Mouse (Mus musculus) lung, adult 2 months (tissue): ENCODE data around the gene Rd3. TPM values are rescaled to one million over a fixed set of nuclear protein-coding genes. Genes with fewer than 3 reads are reported as not detected.

Experiments used
- DNase-seq: peaks from one replicate; pipeline ENCODE4 v3.0.0; 2022
- H3K4me1 ChIP-seq: fragments of 200-500 bp; 2 replicates; pipeline ENCODE4 v1.6.1; 2011; ENCODE audit warnings: low read length; ENCODE audit not compliant: control insufficient read depth, insufficient read depth
- H3K4me3 ChIP-seq: fragments of 200-500 bp; replicated peaks from 2 replicates; pipeline ENCODE3; 2011; ENCODE audit warnings: low read depth, mild to moderate bottlenecking, control low read depth, low read length; ENCODE audit errors: extremely low read depth
- CTCF ChIP-seq: fragments of 200-500 bp; IDR thresholded peaks from 2 replicates; pipeline ENCODE4 v1.5.1; 2011; ENCODE audit warnings: mild to moderate bottlenecking, low read length, control low read depth; ENCODE audit not compliant: insufficient read depth
- POLR2A ChIP-seq: fragments of 200-500 bp; IDR thresholded peaks from 2 replicates; pipeline ENCODE4 v1.6.1; 2011; ENCODE audit warnings: low read depth, mild to moderate bottlenecking, control low read depth, low read length, borderline replicate concordance; ENCODE audit errors: extremely low read depth
- WGBS: fragments of 180-500 bp; shearing (Covaris S2); methylation state at CpG from one replicate; pipeline ENCODE4 v1.1.7; 2018; 5-methylcytosine and 5-hydroxymethylcytosine counted together
- polyA plus RNA-seq: library from polyadenylated mRNA; depleted of rRNA; stranded (reverse); fragments of >200 nt; gene quantifications from 2 replicates; pipeline ENCODE4 v1.2.3, GENCODE M21; 2012

Gene Rd3
- polyA plus RNA-seq, 1 experiment = 3.9 TPM

GRCm38 (mm10) chr1:191946261-191946660, 30.9 kb upstream of the Rd3 start:
- Histone ChIP-seq H3K4me3 (no peak overlapping the region), H3K4me1 (peaks cover 10% of the 10 kb centered on the region)
- DNase-seq = no peak
- 49% methylated on average over 7 of the region's 7 CpGs for WGBS
- TF ChIP-seq CTCF (no peak), POLR2A (peak; percentile 33; the same call in 1 of the 2 replicates)

GRCm38 (mm10) chr1:191946835-191947234, 30.3 kb upstream of the Rd3 start:
- 38% methylated on average over 2 of the region's 2 CpGs for whole genome bisulfite sequencing
- H3K4me3 ChIP-seq = no peak overlapping the region
- TF ChIP-seq CTCF (no peak), POLR2A (no peak)
- peaks cover 10% of the 10 kb centered on the region for H3K4me1 ChIP-seq
- DNase-seq = no peak

GRCm38 (mm10) chr1:191947796-191948195, 29.4 kb upstream of the Rd3 start:
- Histone ChIP-seq H3K4me3 (no peak overlapping the region), H3K4me1 (peaks cover 10% of the 10 kb centered on the region)
- TF ChIP-seq POLR2A (no peak), CTCF (no peak)
- no peak for DNase-seq
- WGBS = 71% methylated on average over 8 of the region's 8 CpGs

GRCm38 (mm10) chr1:191948600-191948999, 28.6 kb upstream of the Rd3 start:
- 49% methylated on average over 8 of the region's 8 CpGs for WGBS
- Histone ChIP-seq H3K4me1 (peaks cover 7% of the 10 kb centered on the region), H3K4me3 (no peak overlapping the region)
- no peak for DNase-seq
- no peak for TF ChIP-seq POLR2A
- no peak for TF ChIP-seq CTCF

- TF ChIP-seq POLR2A = no peak
- TF ChIP-seq CTCF = no peak
- H3K4me1 ChIP-seq = peaks cover 10% of the 10 kb centered on the region
- DNase-seq = no peak
- 62% methylated on average over 2 of the region's 2 CpGs for WGBS
- no peak overlapping the region for H3K4me3 ChIP-seq
Measured at GRCm38 (mm10) chr1:191950611-191951010, 26.6 kb upstream of the Rd3 start.

GRCm38 (mm10) chr1:191952733-191953335, 24.3 kb upstream of the Rd3 start:
- TF ChIP-seq POLR2A (no peak), CTCF (no peak)
- peaks cover 20% of the 10 kb centered on the region for H3K4me1 ChIP-seq
- 90% methylated on average over 11 of the region's 11 CpGs for WGBS
- no peak overlapping the region for H3K4me3 ChIP-seq
- DNase-seq = no peak

- peak; percentile 44; the same call in 1 of the 2 replicates for TF ChIP-seq POLR2A
- TF ChIP-seq CTCF = no peak
- WGBS = 33% methylated on average over 3 of the region's 3 CpGs
- Histone ChIP-seq H3K4me1 (peaks cover 24% of the 10 kb centered on the region), H3K4me3 (no peak overlapping the region)
- peak; percentile 33 for DNase-seq
Measured at GRCm38 (mm10) chr1:191955101-191955500, 22.1 kb upstream of the Rd3 start.

- peak; percentile 33 for DNase-seq
- 36% methylated on average over 3 of the region's 3 CpGs for WGBS
- Histone ChIP-seq H3K4me1 (peaks cover 21% of the 10 kb centered on the region), H3K4me3 (peak overlapping the region; percentile 56)
- TF ChIP-seq CTCF (no peak), POLR2A (peak; percentile 56; the same call in 1 of the 2 replicates)
Measured at GRCm38 (mm10) chr1:191956261-191956660, 20.9 kb upstream of the Rd3 start.

GRCm38 (mm10) chr1:191956871-191957270, 20.3 kb upstream of the Rd3 start:
- H3K4me1 ChIP-seq = peaks cover 21% of the 10 kb centered on the region
- peak overlapping the region; percentile 56 for H3K4me3 ChIP-seq
- TF ChIP-seq CTCF (no peak), POLR2A (no peak)
- no peak for DNase-seq
- 54% methylated on average over 2 of the region's 2 CpGs for WGBS

GRCm38 (mm10) chr1:191957321-191957720, 19.8 kb upstream of the Rd3 start:
- DNase-seq = no peak
- 33% methylated on average over 3 of the region's 3 CpGs for WGBS

More at GRCm38 (mm10) chr1:191957321-191957720, 19.8 kb upstream of the Rd3 start:
- no peak for TF ChIP-seq POLR2A
- Histone ChIP-seq H3K4me1 (peaks cover 21% of the 10 kb centered on the region), H3K4me3 (peak overlapping the region; percentile 11)
